Mouse (Mus musculus) erythroblast, embryonic 14.5 days (primary cell): ENCODE data around the gene Psmb5. TPM values are rescaled to one million over a fixed set of nuclear protein-coding genes. Genes with fewer than 3 reads are reported as not detected.
A peak's percentile ranks its signal among the peaks of the same experiment; 100 is the strongest.

Experiments used
- H3K27me3 ChIP-seq: 2 replicates; pipeline ENCODE4 v1.6.1; 2012; ENCODE audit warnings: inconsistent platforms; ENCODE audit not compliant: control insufficient read depth
- H3K36me3 ChIP-seq: 2 replicates; pipeline ENCODE4 v1.6.1; 2012; ENCODE audit warnings: mild to moderate bottlenecking, inconsistent platforms; ENCODE audit not compliant: control insufficient read depth
- H3K4me1 ChIP-seq: 2 replicates; pipeline ENCODE4 v1.6.1; 2012; ENCODE audit warnings: inconsistent platforms; ENCODE audit not compliant: control insufficient read depth
- H3K4me3 ChIP-seq: replicated peaks from 2 replicates; pipeline ENCODE3; 2012; ENCODE audit warnings: moderate library complexity, mild to moderate bottlenecking, inconsistent platforms
- H3K9me3 ChIP-seq: 2 replicates; pipeline ENCODE4 v1.6.1; 2012; ENCODE audit warnings: low read length, inconsistent platforms, mixed read lengths; ENCODE audit not compliant: control insufficient read depth
- GATA1 ChIP-seq: IDR thresholded peaks from 2 replicates; pipeline ENCODE4 v1.6.1; 2012; ENCODE audit warnings: low read length, inconsistent platforms, mixed read lengths
- TAL1 ChIP-seq: IDR thresholded peaks from 3 replicates; pipeline ENCODE4 v1.6.1; 2012; ENCODE audit warnings: low read length, inconsistent platforms, mixed read lengths
- polyA plus RNA-seq: library from polyadenylated mRNA; stranded (reverse); fragments of >175 nt; gene quantifications from 2 replicates; pipeline ENCODE4 v1.2.3, GENCODE M21; 2012

The Psmb5 gene
- polyA plus RNA-seq, 1 experiment: 21.7 TPM

- H3K27me3 ChIP-seq: no peaks in the 10 kb centered on the region
- no peak for TF ChIP-seq GATA1
- TF ChIP-seq TAL1: peak; percentile 32; the same call in 1 of the 3 replicates
- peak overlapping the region; percentile 81 for H3K4me3 ChIP-seq
- peaks cover 2% of the 10 kb centered on the region; the same call in 1 of the 2 replicates for H3K36me3 ChIP-seq
- H3K4me1 ChIP-seq: peaks cover 55% of the 10 kb centered on the region
- peaks cover 2% of the 10 kb centered on the region; the same call in 1 of the 2 replicates for H3K9me3 ChIP-seq
Observed at GRCm38 (mm10) chr14:54603038-54603654, 14.7 kb downstream of the Psmb5 start.

GRCm38 (mm10) chr14:54602613-54603012 is 15.2 kb downstream of the Psmb5 start:
- peak overlapping the region; percentile 81 for H3K4me3 ChIP-seq
- peaks cover 2% of the 10 kb centered on the region; the same call in 1 of the 2 replicates for H3K9me3 ChIP-seq
- H3K27me3 ChIP-seq: no peaks in the 10 kb centered on the region
- peaks cover 55% of the 10 kb centered on the region for H3K4me1 ChIP-seq
- TF ChIP-seq GATA1: no peak
- TF ChIP-seq TAL1: no peak
- H3K36me3 ChIP-seq: peaks cover 2% of the 10 kb centered on the region; the same call in 1 of the 2 replicates

- TF ChIP-seq GATA1: no peak
- no peak for TF ChIP-seq TAL1
- H3K4me3 ChIP-seq: no peak overlapping the region
- H3K9me3 ChIP-seq: peaks cover 2% of the 10 kb centered on the region; the same call in 1 of the 2 replicates
- H3K36me3 ChIP-seq: peaks cover 2% of the 10 kb centered on the region; the same call in 1 of the 2 replicates
- H3K4me1 ChIP-seq: peaks cover 51% of the 10 kb centered on the region
- H3K27me3 ChIP-seq: no peaks in the 10 kb centered on the region
Observed at GRCm38 (mm10) chr14:54601601-54602000, 16.2 kb downstream of the Psmb5 start.

GRCm38 (mm10) chr14:54597084-54597483 is 20.7 kb downstream of the Psmb5 start:
- Histone ChIP-seq H3K9me3 (peaks cover 6% of the 10 kb centered on the region; the same call in 1 of the 2 replicates), H3K4me3 (no peak overlapping the region), H3K36me3 (peaks cover 14% of the 10 kb centered on the region), H3K27me3 (no peaks in the 10 kb centered on the region), H3K4me1 (peaks cover 23% of the 10 kb centered on the region)
- TF ChIP-seq GATA1 (no peak), TAL1 (no peak)

- Histone ChIP-seq H3K36me3 (peaks cover 24% of the 10 kb centered on the region), H3K9me3 (peaks cover 6% of the 10 kb centered on the region; the same call in 1 of the 2 replicates), H3K4me3 (no peak overlapping the region), H3K4me1 (peaks cover 13% of the 10 kb centered on the region), H3K27me3 (no peaks in the 10 kb centered on the region)
- TF ChIP-seq GATA1 (no peak), TAL1 (no peak)
Observed at GRCm38 (mm10) chr14:54594631-54595414, 23.0 kb downstream of the Psmb5 start.

GRCm38 (mm10) chr14:54594055-54594454 is 23.8 kb downstream of the Psmb5 start:
- no peak for TF ChIP-seq GATA1
- Histone ChIP-seq H3K4me3 (no peak overlapping the region), H3K9me3 (peaks cover 6% of the 10 kb centered on the region; the same call in 1 of the 2 replicates), H3K36me3 (peaks cover 24% of the 10 kb centered on the region), H3K4me1 (peaks cover 13% of the 10 kb centered on the region), H3K27me3 (no peaks in the 10 kb centered on the region)

- H3K4me1 ChIP-seq: peaks cover 13% of the 10 kb centered on the region
- H3K4me3 ChIP-seq: no peak overlapping the region
- peaks cover 6% of the 10 kb centered on the region; the same call in 1 of the 2 replicates for H3K9me3 ChIP-seq
- H3K27me3 ChIP-seq: no peaks in the 10 kb centered on the region
- TF ChIP-seq GATA1 (no peak), TAL1 (no peak)
- peaks cover 22% of the 10 kb centered on the region for H3K36me3 ChIP-seq
Observed at GRCm38 (mm10) chr14:54592319-54592934, 25.4 kb downstream of the Psmb5 start.

- Histone ChIP-seq H3K36me3 (peaks cover 22% of the 10 kb centered on the region), H3K9me3 (peaks cover 6% of the 10 kb centered on the region; the same call in 1 of the 2 replicates), H3K27me3 (no peaks in the 10 kb centered on the region), H3K4me3 (no peak overlapping the region), H3K4me1 (peaks cover 13% of the 10 kb centered on the region)
- TF ChIP-seq GATA1 (no peak), TAL1 (no peak)
Observed at GRCm38 (mm10) chr14:54591056-54591455, 26.8 kb downstream of the Psmb5 start.

GRCm38 (mm10) chr14:54583681-54584338 is 34.0 kb downstream of the Psmb5 start:
- no peak for TF ChIP-seq GATA1
- no peak for TF ChIP-seq TAL1
- peaks cover 14% of the 10 kb centered on the region for H3K36me3 ChIP-seq
- no peak overlapping the region for H3K4me3 ChIP-seq
- H3K27me3 ChIP-seq: peaks cover 9% of the 10 kb centered on the region
- H3K4me1 ChIP-seq: peaks cover 5% of the 10 kb centered on the region; the same call in 1 of the 2 replicates
- no peaks in the 10 kb centered on the region for H3K9me3 ChIP-seq
